ENCODE assay signal across 7 mouse cellular contexts in the genomic region with DNA sequence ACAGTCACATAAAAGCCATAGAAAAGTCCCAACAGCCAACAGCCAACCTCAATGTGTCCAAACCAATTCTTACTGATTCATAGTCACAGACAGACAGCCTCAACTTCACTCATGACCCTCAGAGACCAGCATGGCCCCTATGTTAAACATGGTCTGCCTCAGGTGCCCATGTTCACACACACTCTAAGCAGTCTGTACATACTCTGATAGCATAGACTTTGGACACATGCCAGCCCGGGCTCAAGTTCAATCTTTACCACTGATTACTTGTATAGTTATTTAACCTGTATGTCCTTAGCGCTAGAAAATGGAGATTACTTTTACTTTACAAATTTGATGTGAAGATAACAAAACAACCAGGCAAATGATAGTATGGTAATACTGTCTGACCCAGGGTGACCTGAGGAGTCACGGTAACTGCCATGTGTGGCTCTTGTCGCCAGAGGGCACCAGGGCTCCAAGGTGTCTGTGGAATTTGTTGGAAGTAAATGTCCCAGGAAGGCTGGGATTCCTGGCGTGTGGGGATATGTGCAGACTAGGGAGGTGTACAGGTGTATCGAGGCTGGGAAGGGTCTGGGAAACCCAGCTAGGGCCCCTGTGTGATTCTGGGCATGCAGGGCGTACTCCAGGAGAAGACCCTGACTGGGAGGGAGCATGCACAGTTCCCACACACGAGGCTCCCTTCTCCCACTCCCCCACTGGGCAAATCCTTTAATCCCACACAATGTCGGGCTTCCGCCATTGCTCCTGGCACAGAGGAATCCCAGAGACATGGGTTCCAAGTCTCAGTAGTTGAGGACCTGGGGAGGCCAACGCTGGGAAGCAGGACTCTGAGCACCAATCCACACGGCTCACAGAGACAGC. TPM values are rescaled to one million over a fixed set of nuclear protein-coding genes. Genes with fewer than 3 reads are reported as not detected.
A peak's percentile ranks its signal among the peaks of the same experiment; 100 is the strongest.
DNase-seq lines count a peak whose midpoint lies in the region; ATAC-seq lines count a peak whose summit lies in the region.

No protein-coding gene starts in this region.

- no peak overlapping the region for H3K4me3 ChIP-seq in forebrain, embryonic 13.5 days

- WGBS in forebrain, embryonic 13.5 days: 7% methylated on average over 12 of the region's 12 CpGs

- no peaks in the 10 kb centered on the region; the same call in 1 of the 2 replicates for H3K27me3 ChIP-seq in forebrain, embryonic 13.5 days

- ATAC-seq in forebrain, embryonic 13.5 days: 0 out of 2 replicates have a peak, but pooled peaks have one; percentile 36

- 0 out of 2 replicates have a peak overlapping the region, but pooled peaks have one; percentile 26 for H3K9ac ChIP-seq in forebrain, embryonic 13.5 days

- H3K4me2 ChIP-seq in forebrain, embryonic 13.5 days: peak overlapping the region; percentile 32

- no peaks in the 10 kb centered on the region for H3K36me3 ChIP-seq in forebrain, embryonic 13.5 days (ENCODE audit: poor library complexity, severe bottlenecking)

- intact Hi-C loops in heart, postnatal 36 days (cut with DNase I): loop anchor here (1.0 to 10.0 kb wide), 4 partner anchors 29 to 465 kb away; a partner anchor contains a TSS

- no peak overlapping the region for H3K27ac ChIP-seq in forebrain, embryonic 13.5 days

- DNase-seq in R1 (ENCODE audit: low read depth, low spot score): peak; percentile 78
- DNase-seq in cerebellum, adult 11 months: peak; percentile 70
- DNase-seq in heart, postnatal 36 days: peak; percentile 72 to 76
- peak; percentile 34 to 49 for DNase-seq in layer of hippocampus, postnatal 14 days (ENCODE audit: low spot score in 2 of 2)
- DNase-seq in lung, postnatal 4 days: peak; percentile 59 to 77
- peak; percentile 49 to 50 for DNase-seq in right cerebral cortex, adult 2 months (ENCODE audit: low spot score in 2 of 2)

- H3K9me3 ChIP-seq in forebrain, embryonic 13.5 days (replicated peaks): no peaks in the 10 kb centered on the region

- H3K4me1 ChIP-seq in forebrain, embryonic 13.5 days: peaks cover 10% of the 10 kb centered on the region

RNA-seq across cellular contexts. Expression of a gene that starts 4.8 kb away (rescaled TPM):
- 7.8 and 7.9 TPM in 2 replicates for polyA plus RNA-seq in forebrain, embryonic 13.5 days (2015; fragmentation: Nextera tagmentation; extraction: Ambion mirVana)
- total RNA-seq in heart, postnatal 36 days (2021): 1 to 10 TPM; 4.3 to 4.7 TPM
- 10 to 100 TPM; 30.3 to 40.9 TPM for total RNA-seq in layer of hippocampus, postnatal 14 days (2021)

RNA-seq across cellular contexts. Expression of a gene that starts 42.9 kb away (rescaled TPM):
- polyA plus RNA-seq in forebrain, embryonic 13.5 days (2015; fragmentation: Nextera tagmentation; extraction: Ambion mirVana): 1.2 and 2.1 TPM in 2 replicates
- under 1 TPM; 0.08 to 0.33 TPM for total RNA-seq in heart, postnatal 36 days (2021)
- total RNA-seq in layer of hippocampus, postnatal 14 days (2021): 1 to 10 TPM in 1 of 2 experiments, under 1 TPM in 1; 0.85 to 1.5 TPM

RNA-seq across cellular contexts. Expression of a gene that starts 53.8 kb away (rescaled TPM):
- polyA plus RNA-seq in forebrain, embryonic 13.5 days (2015; fragmentation: Nextera tagmentation; extraction: Ambion mirVana): 28.7 and 32.0 TPM in 2 replicates
- 1 to 10 TPM; 4.7 to 5.2 TPM for total RNA-seq in heart, postnatal 36 days (2021)
- 10 to 100 TPM; 94.4 to 99.7 TPM for total RNA-seq in layer of hippocampus, postnatal 14 days (2021)

RNA-seq across cellular contexts. Expression of a gene that starts 57.6 kb away (rescaled TPM):
- polyA plus RNA-seq in forebrain, embryonic 13.5 days (2015; fragmentation: Nextera tagmentation; extraction: Ambion mirVana): 333 and 349 TPM in 2 replicates
- 100 to 1,000 TPM; 116 to 120 TPM for total RNA-seq in heart, postnatal 36 days (2021)
- total RNA-seq in layer of hippocampus, postnatal 14 days (2021): 100 to 1,000 TPM; 433 TPM

Comparison
In these comparisons a context has a peak if more than half of its experiments do, and no peak if none do; other contexts are left out.
1. RNA of a gene that starts 4.8 kb away (total RNA-seq): 30.3 to 40.9 TPM in layer of hippocampus, postnatal 14 days; 4.3 to 4.7 TPM in heart, postnatal 36 days; every median in the first group is over 4 times any median in the second.
2. RNA of a gene that starts 53.8 kb away (total RNA-seq): 94.4 to 99.7 TPM in layer of hippocampus, postnatal 14 days; 4.7 to 5.2 TPM in heart, postnatal 36 days; every median in the first group is over 10 times any median in the second.
3. Peak in every context shown above with its lines, with median percentiles within 50 percentile points of each other: DNase-seq.